In the genomic region with DNA sequence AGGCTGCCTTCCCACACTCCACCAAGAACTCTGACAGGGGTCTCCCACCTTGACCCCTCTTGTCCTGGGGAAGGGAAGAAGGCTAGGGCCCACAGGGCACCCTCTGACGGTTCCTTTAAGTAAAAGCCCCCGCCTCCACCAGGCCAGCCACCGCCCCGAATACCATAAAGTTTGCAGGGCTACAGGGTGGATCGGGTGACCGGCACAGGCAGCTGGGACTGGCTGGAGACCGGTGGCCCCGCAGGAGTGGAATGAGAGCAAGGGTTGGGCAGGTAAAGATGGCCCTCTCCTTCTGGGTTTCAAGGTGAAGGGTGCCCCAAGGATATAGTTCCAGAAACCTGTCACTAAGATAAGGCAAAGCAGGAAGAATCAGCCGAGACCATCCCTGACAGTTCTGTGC, we compare ENCODE assay signal across 10 mouse cellular contexts. TPM values are rescaled to one million over a fixed set of nuclear protein-coding genes. Genes with fewer than 3 reads are reported as not detected.
DNase-seq lines count a peak whose midpoint lies in the region; ATAC-seq and TF ChIP-seq lines count a peak whose summit lies in the region.
"Had no signal": no experiment of that assay in that cellular context is flagged by ENCODE, and none has a peak within 500 bp of the region (broad histone marks: within the 10 kb centered on the region; RNA-seq: fewer than 3 reads in every experiment).

No protein-coding gene starts in this region.

- WGBS in lung, embryonic 14.5 days: 12% methylated on average over 9 of the region's 9 CpGs
- WGBS in heart, embryonic 16.5 days: 22% methylated on average over 9 of the region's 9 CpGs
- 5% methylated on average over 9 of the region's 9 CpGs for WGBS in kidney, postnatal 0 days
- WGBS in neural tube, embryonic 15.5 days: 22% methylated on average over 9 of the region's 9 CpGs

- H3K27ac ChIP-seq in lung, embryonic 14.5 days (ENCODE audit: low read depth): peak overlapping the region; percentile 50; the same call in 1 of the 2 replicates
- H3K27ac ChIP-seq in heart, embryonic 16.5 days (ENCODE audit: low read length): peak overlapping the region; percentile 59
- peak overlapping the region; percentile 85 for H3K27ac ChIP-seq in kidney, postnatal 0 days
- no peak overlapping the region for H3K27ac ChIP-seq in neural tube, embryonic 15.5 days (replicated peaks)

- no peaks in the 10 kb centered on the region for H3K27me3 ChIP-seq in lung, embryonic 14.5 days (ENCODE audit: insufficient read depth, low read length)
- no peaks in the 10 kb centered on the region for H3K27me3 ChIP-seq in heart, embryonic 16.5 days (ENCODE audit: control insufficient read depth, insufficient read depth, low read length)
- no peaks in the 10 kb centered on the region for H3K27me3 ChIP-seq in kidney, postnatal 0 days (ENCODE audit: insufficient read depth, low read length)
- no peaks in the 10 kb centered on the region for H3K27me3 ChIP-seq in neural tube, embryonic 15.5 days (replicated peaks)
- H3K27me3 ChIP-seq: Patski had no signal

- H3K4me3 ChIP-seq in lung, embryonic 14.5 days (ENCODE audit: low read depth, low read length): peak overlapping the region; percentile 12; the same call in 1 of the 2 replicates
- H3K4me3 ChIP-seq in heart, embryonic 16.5 days (ENCODE audit: low read length): peak overlapping the region; percentile 39
- H3K4me3 ChIP-seq in kidney, postnatal 0 days (replicated peaks; ENCODE audit: low read depth, low read length): peak overlapping the region; percentile 13
- H3K4me3 ChIP-seq in neural tube, embryonic 15.5 days (replicated peaks): no peak overlapping the region

- H3K4me1 ChIP-seq in lung, embryonic 14.5 days (ENCODE audit: insufficient read depth): peaks cover 31% of the 10 kb centered on the region
- H3K4me1 ChIP-seq in heart, embryonic 16.5 days (ENCODE audit: control insufficient read depth, insufficient read depth, low read length): peaks cover 55% of the 10 kb centered on the region
- peaks cover 52% of the 10 kb centered on the region for H3K4me1 ChIP-seq in kidney, postnatal 0 days (replicated peaks; ENCODE audit: insufficient read depth, low read length)
- H3K4me1 ChIP-seq in neural tube, embryonic 15.5 days: peaks cover 41% of the 10 kb centered on the region

- TF ChIP-seq CTCF in lung, embryonic 14.5 days (IDR thresholded peaks at IDR 0.05; ENCODE audit: low read depth): no peak
- no peak for TF ChIP-seq CTCF in kidney, postnatal 0 days (IDR thresholded peaks at IDR 0.05; ENCODE audit: low read depth)

- DNase-seq in lung, embryonic 14.5 days: no peak
- DNase-seq in lung, postnatal 25 days (ENCODE audit: low spot score): no peak
- peak; percentile 57 for DNase-seq in kidney, postnatal 0 days (ENCODE audit: low spot score)
- DNase-seq in spleen, postnatal 36 days (ENCODE audit: low spot score in 2 of 2): no peak
- DNase-seq in spleen, postnatal 14 days (ENCODE audit: low spot score in 2 of 2): no peak
- DNase-seq in c-Kit-positive CD71-positive TER-119-positive erythroid progenitor cells, embryonic 14.5 days (ENCODE audit: low spot score): no peak
- DNase-seq: cerebellum, adult 11 months had no signal

- H3K9me3 ChIP-seq in lung, embryonic 14.5 days (ENCODE audit: low read depth, low read length): no peaks in the 10 kb centered on the region
- H3K9me3 ChIP-seq in heart, embryonic 16.5 days (replicated peaks; ENCODE audit: control insufficient read depth, low read length): no peaks in the 10 kb centered on the region
- H3K9me3 ChIP-seq in kidney, postnatal 0 days (replicated peaks; ENCODE audit: low read length): no peaks in the 10 kb centered on the region
- no peaks in the 10 kb centered on the region for H3K9me3 ChIP-seq in neural tube, embryonic 15.5 days (replicated peaks)

- peak overlapping the region; percentile 29; the same call in 1 of the 2 replicates for H3K9ac ChIP-seq in lung, embryonic 14.5 days
- peak overlapping the region; percentile 66 for H3K9ac ChIP-seq in heart, embryonic 16.5 days (ENCODE audit: low read length)
- peak overlapping the region; percentile 48; the same call in 1 of the 2 replicates for H3K9ac ChIP-seq in kidney, postnatal 0 days (ENCODE audit: low read depth, low read length)
- no peak overlapping the region for H3K9ac ChIP-seq in neural tube, embryonic 15.5 days (replicated peaks)

- no peak for ATAC-seq in lung, embryonic 14.5 days (ENCODE audit: insufficient read depth)
- ATAC-seq in heart, embryonic 16.5 days (replicated peaks; ENCODE audit: extremely low read depth, insufficient read depth, low FRiP score): no peak
- ATAC-seq in kidney, postnatal 0 days (replicated peaks; ENCODE audit: low FRiP score, low read depth): 0 out of 2 replicates have a peak, but pooled peaks have one; percentile 14
- ATAC-seq in neural tube, embryonic 15.5 days (ENCODE audit: low FRiP score): no peak
- ATAC-seq: Patski had no signal

- no peaks in the 10 kb centered on the region for H3K36me3 ChIP-seq in lung, embryonic 14.5 days (ENCODE audit: insufficient read depth)
- H3K36me3 ChIP-seq in heart, embryonic 16.5 days (ENCODE audit: control insufficient read depth, insufficient read depth): no peaks in the 10 kb centered on the region
- H3K36me3 ChIP-seq in kidney, postnatal 0 days (ENCODE audit: insufficient read depth, low read length): no peaks in the 10 kb centered on the region
- no peaks in the 10 kb centered on the region for H3K36me3 ChIP-seq in neural tube, embryonic 15.5 days

- H3K4me2 ChIP-seq in lung, embryonic 14.5 days: peak overlapping the region; percentile 47
- H3K4me2 ChIP-seq in heart, embryonic 16.5 days (ENCODE audit: low read depth, low read length): peak overlapping the region; percentile 60
- peak overlapping the region; percentile 50 for H3K4me2 ChIP-seq in kidney, postnatal 0 days (ENCODE audit: low read length)
- H3K4me2 ChIP-seq in neural tube, embryonic 15.5 days: peak overlapping the region; percentile 22; the same call in 1 of the 2 replicates

RNA-seq across cellular contexts. Expression of gene Sema3b, which starts 2.4 kb away (rescaled TPM):
- 5.1 and 5.3 TPM in 2 replicates for polyA plus RNA-seq in lung, embryonic 14.5 days (2014; fragmentation: Nextera tagmentation; extraction: Ambion mirVana)
- 11.0 and 12.0 TPM in 2 replicates for polyA plus RNA-seq in heart, embryonic 16.5 days (2015; fragmentation: Nextera tagmentation; extraction: Ambion mirVana)
- 30.5 and 33.3 TPM in 2 replicates for polyA plus RNA-seq in kidney, postnatal 0 days (2015; fragmentation: Nextera tagmentation; extraction: Ambion mirVana)
- 6.6 and 9.7 TPM in 2 replicates for polyA plus RNA-seq in neural tube, embryonic 15.5 days (2015; fragmentation: Nextera tagmentation; extraction: Ambion mirVana)

RNA-seq across cellular contexts. Expression of gene Ifrd2, which starts 19.1 kb away (rescaled TPM):
- polyA plus RNA-seq in lung, embryonic 14.5 days (2014; fragmentation: Nextera tagmentation; extraction: Ambion mirVana): 57.9 and 64.6 TPM in 2 replicates
- polyA plus RNA-seq in heart, embryonic 16.5 days (2015; fragmentation: Nextera tagmentation; extraction: Ambion mirVana): 45.7 and 46.5 TPM in 2 replicates
- polyA plus RNA-seq in kidney, postnatal 0 days (2015; fragmentation: Nextera tagmentation; extraction: Ambion mirVana): 28.9 and 29.9 TPM in 2 replicates
- 14.4 and 25.2 TPM in 2 replicates for polyA plus RNA-seq in neural tube, embryonic 15.5 days (2015; fragmentation: Nextera tagmentation; extraction: Ambion mirVana)

RNA-seq across cellular contexts. Expression of gene Hyal3, which starts 26.0 kb away (rescaled TPM):
- 0.73 and 1.4 TPM in 2 replicates for polyA plus RNA-seq in lung, embryonic 14.5 days (2014; fragmentation: Nextera tagmentation; extraction: Ambion mirVana)
- 0.54 and 0.69 TPM in 2 replicates for polyA plus RNA-seq in heart, embryonic 16.5 days (2015; fragmentation: Nextera tagmentation; extraction: Ambion mirVana)
- polyA plus RNA-seq in kidney, postnatal 0 days (2015; fragmentation: Nextera tagmentation; extraction: Ambion mirVana): 1.3 and 2.0 TPM in 2 replicates
- 2.0 and 2.2 TPM in 2 replicates for polyA plus RNA-seq in neural tube, embryonic 15.5 days (2015; fragmentation: Nextera tagmentation; extraction: Ambion mirVana)

RNA-seq across cellular contexts. Expression of gene Naa80, which starts 27.9 kb away (rescaled TPM):
- polyA plus RNA-seq in lung, embryonic 14.5 days (2014; fragmentation: Nextera tagmentation; extraction: Ambion mirVana): 14.7 and 17.2 TPM in 2 replicates
- 15.1 and 19.2 TPM in 2 replicates for polyA plus RNA-seq in heart, embryonic 16.5 days (2015; fragmentation: Nextera tagmentation; extraction: Ambion mirVana)
- polyA plus RNA-seq in kidney, postnatal 0 days (2015; fragmentation: Nextera tagmentation; extraction: Ambion mirVana): 20.3 and 22.3 TPM in 2 replicates
- 16.9 and 19.7 TPM in 2 replicates for polyA plus RNA-seq in neural tube, embryonic 15.5 days (2015; fragmentation: Nextera tagmentation; extraction: Ambion mirVana)

RNA-seq across cellular contexts. Expression of gene Gnai2, which starts 28.6 kb away (rescaled TPM):
- 408 and 419 TPM in 2 replicates for polyA plus RNA-seq in lung, embryonic 14.5 days (2014; fragmentation: Nextera tagmentation; extraction: Ambion mirVana)
- polyA plus RNA-seq in heart, embryonic 16.5 days (2015; fragmentation: Nextera tagmentation; extraction: Ambion mirVana): 419 and 458 TPM in 2 replicates
- polyA plus RNA-seq in kidney, postnatal 0 days (2015; fragmentation: Nextera tagmentation; extraction: Ambion mirVana): 351 and 359 TPM in 2 replicates
- polyA plus RNA-seq in neural tube, embryonic 15.5 days (2015; fragmentation: Nextera tagmentation; extraction: Ambion mirVana): 262 and 325 TPM in 2 replicates
